Mouse (Mus musculus) layer of hippocampus, adult 2 months (tissue): Measurements from ENCODE around the gene Olfr1475. TPM values are rescaled to one million over a fixed set of nuclear protein-coding genes. Genes with fewer than 3 reads are reported as not detected.
"Not testable (repeated sequence)": the region's sequence is repeated elsewhere in the genome, so short reads cannot be mapped to it uniquely, and the experiment has no call there.

ENCODE experiments used
- DNase-seq, 2 experiments: peaks; one replicate each; pipeline ENCODE4 v3.0.0; 2022; ENCODE audit warnings: low spot score in 2 of 2
- H3K27ac ChIP-seq: fragments of 200-600 bp; 2 replicates; pipeline ENCODE4 v1.8.1; 2022
- H3K4me3 ChIP-seq: fragments of 200-600 bp; 2 replicates; pipeline ENCODE4 v1.8.1; 2022; ENCODE audit warnings: mild to moderate bottlenecking
- CTCF ChIP-seq: fragments of 200-600 bp; conservative IDR thresholded peaks from 2 replicates; pipeline ENCODE4 v1.8.1; 2022; ENCODE audit warnings: antibody characterized with exemption, mild to moderate bottlenecking, moderate library complexity
- long read RNA-seq, 2 experiments: library from polyadenylated mRNA; stranded (forward); transcript quantifications; one replicate each; pipeline ENCODE4 v2.0.0; 2021; ENCODE audit warnings: borderline mapping rate in 2 of 2
- total RNA-seq, 2 experiments: library from RNA; stranded (reverse); gene quantifications; 2 replicates each; pipeline ENCODE4 v1.2.3; 2021

Gene Olfr1475
- not detected for total RNA-seq
- long read RNA-seq, experiment 1: 0 reads
- long read RNA-seq, experiment 2: 0 reads

- no peak for DNase-seq
- no peak within 1 kb of the TSS for H3K27ac ChIP-seq
- TF ChIP-seq CTCF: no peak
- H3K4me3 ChIP-seq: no peak within 1 kb of the TSS
Measured at GRCm38 (mm10) chr19:13480096-13480495, at the start of gene Olfr1475. Olfr1475 (minus strand) TSS chr19:13480196.

- no peak for DNase-seq
- no peak for TF ChIP-seq CTCF
- no peak within 1 kb of the TSS for H3K4me3 ChIP-seq
- H3K27ac ChIP-seq: no peak within 1 kb of the TSS
Measured at GRCm38 (mm10) chr19:13527613-13528012, 47.6 kb upstream of the Olfr1475 start, which contains the start of gene Olfr1480. Olfr1480 (plus strand) TSS chr19:13527913.

DNA sequence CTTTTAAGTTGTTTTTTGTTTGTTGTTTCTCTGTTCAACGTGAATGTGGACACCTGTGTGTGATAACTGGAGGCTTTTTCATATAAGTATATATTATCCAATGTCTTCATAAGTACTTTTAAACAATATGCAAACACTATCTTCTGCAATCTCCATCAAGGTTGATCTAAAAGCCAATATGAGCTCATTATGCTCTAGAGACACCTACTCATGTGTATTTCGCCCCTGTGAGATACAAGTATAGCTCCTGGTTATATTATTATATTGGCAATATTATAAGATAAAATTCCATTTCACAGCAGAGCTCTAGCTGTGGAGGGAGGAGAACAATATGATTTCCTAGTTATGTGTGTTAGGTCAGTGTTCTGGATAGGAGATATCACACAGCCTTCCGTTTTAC, 20.2 kb upstream of the Olfr1475 start, which contains the start of gene Olfr1477:
Gene Olfr1477 (plus strand): TSS at position 301 of the 400 bp plus-strand sequence.
- TF ChIP-seq CTCF: no peak
- H3K27ac ChIP-seq: no peak within 1 kb of the TSS
- DNase-seq: no peak
- no peak within 1 kb of the TSS for H3K4me3 ChIP-seq

GRCm38 (mm10) chr19:13469265-13469664, 10.7 kb downstream of the Olfr1475 start, which contains the start of gene Olfr1474:
Olfr1474 (plus strand) TSS chr19:13469565.
- H3K27ac ChIP-seq, DNase-seq, H3K4me3 ChIP-seq: not testable (repeated sequence)

GRCm38 (mm10) chr19:13455986-13456385, 24.0 kb downstream of the Olfr1475 start, which contains the start of gene Olfr1472:
Olfr1472 (minus strand) TSS chr19:13456086.
- no peak for TF ChIP-seq CTCF
- Histone ChIP-seq H3K4me3 (no peak within 1 kb of the TSS), H3K27ac (no peak within 1 kb of the TSS)
- DNase-seq: no peak

- H3K27ac ChIP-seq, DNase-seq, H3K4me3 ChIP-seq: not testable (repeated sequence)
Measured at GRCm38 (mm10) chr19:13443109-13443508, 36.9 kb downstream of the Olfr1475 start, which contains the start of gene Olfr1471. Olfr1471 (plus strand) TSS chr19:13443409.

Other genes starting within 250 kb of the Olfr1475 start
- not detected for gene Olfr1463, start 248.9 kb downstream of the Olfr1475 start, total RNA-seq
- not detected for gene Olfr1465, start 164.7 kb downstream of the Olfr1475 start, total RNA-seq
- gene Olfr1466, start 141.3 kb downstream of the Olfr1475 start, total RNA-seq: not detected
- gene Olfr1467, start 118.0 kb downstream of the Olfr1475 start, total RNA-seq: not detected
- gene Olfr1469, start 72.3 kb downstream of the Olfr1475 start, total RNA-seq: not detected
- gene Olfr1471, start 36.8 kb downstream of the Olfr1475 start, total RNA-seq: not detected
- not detected for gene Olfr1472, start 24.1 kb downstream of the Olfr1475 start, total RNA-seq
- not detected for gene Olfr1474, start 10.6 kb downstream of the Olfr1475 start, total RNA-seq
- not detected for gene Olfr1477, start 20.4 kb upstream of the Olfr1475 start, total RNA-seq
- gene Olfr1480, start 47.7 kb upstream of the Olfr1475 start, total RNA-seq: not detected
- gene Olfr1484, start 103.3 kb upstream of the Olfr1475 start, total RNA-seq: not detected
- not detected for gene Olfr1487, start 137.2 kb upstream of the Olfr1475 start, total RNA-seq
- not detected for gene Olfr1489, start 151.4 kb upstream of the Olfr1475 start, total RNA-seq
- gene Olfr1490, start 170.9 kb upstream of the Olfr1475 start, total RNA-seq: not detected
- not detected for gene Olfr1491, start 217.1 kb upstream of the Olfr1475 start, total RNA-seq
- gene Olfr1493-ps1, start 243.1 kb upstream of the Olfr1475 start, total RNA-seq: not detected